Mouse (Mus musculus) cerebellum, adult 9-10 months (tissue): Measurements from ENCODE around the gene Hist1h3f.
A peak's percentile ranks its signal among the peaks of the same experiment; 100 is the strongest.
"Not testable (repeated sequence)": the region's sequence is repeated elsewhere in the genome, so short reads cannot be mapped to it uniquely, and the experiment has no call there.

Experiments
- DNase-seq: peaks from one replicate; pipeline ENCODE4 v3.0.0; 2022

Gene Hist1h3f

GRCm38 (mm10) chr13:23585029-23585441, 41.2 kb downstream of the Hist1h3f start:
- DNase-seq: no peak

GRCm38 (mm10) chr13:23585442-23586098, 41.7 kb downstream of the Hist1h3f start:
- peak; percentile 87 for DNase-seq

DNA sequence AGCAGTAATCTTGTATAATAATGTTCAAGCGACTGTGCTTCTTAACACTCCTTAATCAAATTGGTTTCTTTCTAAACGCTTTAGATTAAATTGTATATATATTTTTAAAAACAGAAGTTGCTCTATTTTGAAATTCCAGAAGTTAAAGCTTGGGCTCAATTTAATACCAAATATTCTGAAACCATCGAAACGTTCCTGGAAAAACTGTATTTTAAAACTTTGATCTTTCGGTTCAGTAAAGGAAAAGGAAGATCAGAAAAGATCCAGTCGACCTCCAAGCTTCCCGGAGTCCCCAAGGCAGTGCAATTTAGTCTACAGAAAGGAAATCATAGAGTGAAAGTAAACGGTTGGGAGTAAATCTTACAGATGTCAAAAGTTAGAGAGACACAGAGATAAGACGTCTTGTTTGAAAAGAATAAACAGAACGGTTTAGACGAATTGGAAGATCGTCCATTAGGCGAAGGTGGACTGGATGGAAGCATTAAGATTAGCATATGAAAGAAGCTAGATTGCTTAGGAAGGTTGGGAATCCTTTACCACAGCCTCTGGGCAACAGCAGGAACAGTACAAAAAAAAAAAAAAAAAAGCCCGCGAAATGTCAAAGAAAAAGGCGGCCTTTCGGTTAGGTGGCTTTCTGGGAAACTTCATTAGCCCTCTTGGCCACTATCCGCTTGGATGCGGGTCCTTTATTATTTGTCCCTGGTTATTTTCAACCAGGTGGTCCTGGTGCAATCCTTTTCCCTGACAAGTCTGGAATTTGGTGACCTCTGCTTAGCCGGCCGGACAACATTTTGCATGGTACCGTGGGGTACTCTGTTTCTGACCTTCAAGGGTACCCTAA, 42.5 kb downstream of the Hist1h3f start:
- no peak for DNase-seq

DNA sequence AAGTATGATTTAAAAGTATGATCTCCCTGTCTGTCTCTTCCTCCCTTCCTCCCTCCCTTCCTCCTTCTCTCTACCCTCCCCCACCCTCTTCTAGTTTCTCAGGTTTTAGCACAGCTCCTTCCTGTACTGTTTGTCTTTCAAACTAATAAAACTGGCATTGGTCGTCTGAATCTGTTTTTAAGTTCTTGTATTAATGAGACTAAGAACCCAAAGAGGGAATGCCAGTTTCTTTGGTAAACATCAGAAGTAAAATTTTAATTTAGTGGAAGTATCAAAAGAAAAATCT, 43.0 kb downstream of the Hist1h3f start:
- no peak for DNase-seq

- DNase-seq: no peak
These were observed 47.4 kb downstream of the Hist1h3f start for GRCm38 (mm10) chr13:23591206-23591605.

- DNase-seq: not testable (repeated sequence)
These were observed 48.0 kb downstream of the Hist1h3f start for GRCm38 (mm10) chr13:23591886-23592285.

DNA sequence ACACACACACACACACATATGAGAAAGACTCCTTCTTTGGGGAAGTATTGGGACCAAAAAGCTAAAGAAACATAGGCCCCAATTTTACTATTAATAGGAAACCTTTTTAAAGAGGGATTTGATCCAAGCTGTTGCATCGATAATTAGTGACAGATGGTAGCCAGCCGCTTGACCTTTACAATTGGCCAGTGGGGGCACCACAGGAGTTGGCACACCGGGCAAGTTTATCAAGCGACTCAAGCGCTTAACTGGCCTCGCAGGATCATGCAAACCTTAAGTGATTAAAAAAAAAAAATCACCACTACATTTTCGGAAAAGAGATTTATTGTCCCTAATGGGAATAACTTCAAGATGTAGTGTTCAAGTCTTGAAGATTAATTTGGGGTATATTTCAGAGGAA, 48.8 kb downstream of the Hist1h3f start:
- peak; percentile 79 for DNase-seq

- no peak for DNase-seq
These were observed 49.4 kb downstream of the Hist1h3f start for GRCm38 (mm10) chr13:23593051-23593770.
